Mouse (Mus musculus): ENCODE measurements at regions not wholly inside any gene's neighbourhood (a gene's known extent, or its start where the extent isn't known, plus 50 kb on each side); places are given as distances from the start of the nearest gene placed in this dataset.
A peak's percentile ranks its signal among the peaks of the same experiment; 100 is the strongest.
"Not testable (repeated sequence)": the region's sequence is repeated elsewhere in the genome, so short reads cannot be mapped to it uniquely, and the experiment has no call there.

- DNase-seq (ENCODE audit: low spot score in 2 of 2) = not testable (repeated sequence)
Measured at GRCm38 (mm10) chr8:93443631-93444030, 64.1 kb upstream of the Ces1h start.

GRCm38 (mm10) chr8:93441936-93442335 is 62.4 kb upstream of the Ces1h start:
- DNase-seq (ENCODE audit: low spot score in 2 of 2) = no peak

- not testable (repeated sequence) for DNase-seq (ENCODE audit: low spot score in 2 of 2)
Measured at GRCm38 (mm10) chr8:93436586-93436985, 57.1 kb upstream of the Ces1h start.

- peak; percentile 19 to 43 for DNase-seq (ENCODE audit: low spot score in 2 of 2)
Measured at GRCm38 (mm10) chr8:93430637-93431036, 51.1 kb upstream of the Ces1h start.
